Mouse (Mus musculus) MEL (cell line): ENCODE measurements around the gene Fam20c. TPM values are rescaled to one million over a fixed set of nuclear protein-coding genes. Genes with fewer than 3 reads are reported as not detected.

ENCODE experiments used
- DNase-seq: peaks from one replicate; pipeline ENCODE4 v3.0.0; 2011; ENCODE audit warnings: low read depth, low spot score
- H3K27ac ChIP-seq: 2 replicates; pipeline ENCODE4 v1.5.1; 2012; ENCODE audit warnings: low read depth, mild to moderate bottlenecking, control low read depth, low read length, moderate library complexity; ENCODE audit not compliant: control insufficient read depth
- H3K27me3 ChIP-seq, 2 experiments: fragments of 150-350 bp in 1 of 2; sonication (generic) in 1 of 2; 2 replicates each; pipeline ENCODE4 v1.6.1; 2012; ENCODE audit warnings: low read length in 2 of 2, mild to moderate bottlenecking in 2 of 2, improper control_type of control experiment in 1 of 2, moderate library complexity in 1 of 2; ENCODE audit not compliant: insufficient read depth in 2 of 2, control insufficient read depth in 1 of 2
- H3K36me3 ChIP-seq, 2 experiments: 2 replicates each; pipeline ENCODE4 v1.6.1; 2012 to 2014; ENCODE audit warnings: low read length in 2 of 2, improper control_type of control experiment in 1 of 2, inconsistent platforms in 1 of 2, mild to moderate bottlenecking in 1 of 2; ENCODE audit not compliant: insufficient read depth in 2 of 2, control insufficient read depth in 1 of 2
- H3K4me1 ChIP-seq, 2 experiments: fragments of 150-350 bp in 1 of 2; sonication (generic) in 1 of 2; 2 replicates each; pipeline ENCODE4 v1.6.1; 2012; ENCODE audit warnings: low read length in 2 of 2, improper control_type of control experiment in 1 of 2, mild to moderate bottlenecking in 1 of 2; ENCODE audit not compliant: insufficient read depth in 2 of 2, control insufficient read depth in 1 of 2
- H3K4me3 ChIP-seq, 2 experiments: fragments of 150-350 bp in 1 of 2; sonication (generic) in 1 of 2; 2 replicates each; pipeline ENCODE4 v1.5.1; 2012; ENCODE audit warnings: low read depth in 2 of 2, low read length in 2 of 2, mild to moderate bottlenecking in 2 of 2, moderate library complexity in 2 of 2, control low read depth in 1 of 2, improper control_type of control experiment in 1 of 2; ENCODE audit not compliant: control insufficient read depth in 1 of 2, insufficient read depth in 1 of 2
- H3K79me2 ChIP-seq: 2 replicates; pipeline ENCODE4 v1.6.1; 2012; ENCODE audit warnings: mild to moderate bottlenecking, low read length, moderate library complexity; ENCODE audit not compliant: control insufficient read depth, poor library complexity, insufficient read depth
- H3K9ac ChIP-seq: 2 replicates; pipeline ENCODE4 v1.6.1; 2012; ENCODE audit warnings: low read depth, mild to moderate bottlenecking, control low read depth, low read length, moderate library complexity; ENCODE audit not compliant: control insufficient read depth, poor library complexity, severe bottlenecking
- H3K9me3 ChIP-seq: fragments of 150-350 bp; sonication (generic); replicated peaks from 2 replicates; pipeline ENCODE4 v1.6.1; 2012; ENCODE audit warnings: mild to moderate bottlenecking, low read length, improper control_type of control experiment, moderate library complexity; ENCODE audit not compliant: insufficient read depth
- CHD1 ChIP-seq: IDR thresholded peaks from 2 replicates; pipeline ENCODE4 v1.6.1; 2012; ENCODE audit warnings: low read depth, mild to moderate bottlenecking, inconsistent platforms, low read length, improper control_type of control experiment
- CTCF ChIP-seq, 3 experiments: IDR thresholded peaks in 2 of 3; conservative IDR thresholded peaks in 1 of 3; 2 replicates each; pipeline ENCODE4 v1.5.1; 2011 to 2012; ENCODE audit warnings: low read length in 3 of 3, low read depth in 2 of 3, mild to moderate bottlenecking in 2 of 3, improper control_type of control experiment in 1 of 3, inconsistent platforms in 1 of 3, mixed read lengths in 1 of 3, moderate library complexity in 1 of 3; ENCODE audit not compliant: control insufficient read depth in 1 of 3, insufficient read depth in 1 of 3, poor library complexity in 1 of 3, severe bottlenecking in 1 of 3
- GABPA ChIP-seq: IDR thresholded peaks from 2 replicates; pipeline ENCODE4 v1.6.1; 2012; ENCODE audit warnings: low read depth, mild to moderate bottlenecking, inconsistent platforms, low read length, improper control_type of control experiment, moderate library complexity
- GATA1 ChIP-seq: IDR thresholded peaks from 2 replicates; pipeline ENCODE4 v1.6.1; 2011; ENCODE audit warnings: low read depth, low read length, improper control_type of control experiment
- MAFK ChIP-seq: IDR thresholded peaks from 2 replicates; pipeline ENCODE4 v1.6.1; 2011; ENCODE audit warnings: low read depth, mild to moderate bottlenecking, low read length, improper control_type of control experiment, borderline replicate concordance
- MAX ChIP-seq: IDR thresholded peaks from 2 replicates; pipeline ENCODE4 v1.6.1; 2011; ENCODE audit warnings: low read length, improper control_type of control experiment
- MXI1 ChIP-seq: IDR thresholded peaks from 2 replicates; pipeline ENCODE4 v1.6.1; 2011; ENCODE audit warnings: mild to moderate bottlenecking, low read depth, low read length, improper control_type of control experiment
- MYC ChIP-seq: IDR thresholded peaks from 2 replicates; pipeline ENCODE4 v1.6.1; 2011; ENCODE audit warnings: low read depth, mild to moderate bottlenecking, low read length, improper control_type of control experiment, moderate library complexity
- NRF1 ChIP-seq: IDR thresholded peaks from 2 replicates; pipeline ENCODE4 v1.6.1; 2014; ENCODE audit warnings: low read depth, mild to moderate bottlenecking, inconsistent platforms, low read length, improper control_type of control experiment, moderate library complexity; ENCODE audit not compliant: poor library complexity, insufficient read depth, severe bottlenecking
- RCOR1 ChIP-seq: IDR thresholded peaks from 2 replicates; pipeline ENCODE4 v1.6.1; 2012; ENCODE audit warnings: low read depth, mild to moderate bottlenecking, inconsistent platforms, low read length, improper control_type of control experiment
- SMC3 ChIP-seq: IDR thresholded peaks from 2 replicates; pipeline ENCODE4 v1.6.1; 2011; ENCODE audit warnings: low read depth, low read length, improper control_type of control experiment
- ZNF384 ChIP-seq: IDR thresholded peaks from 2 replicates; pipeline ENCODE4 v1.6.1; 2012; ENCODE audit warnings: low read depth, mild to moderate bottlenecking, inconsistent platforms, low read length, improper control_type of control experiment
- polyA plus RNA-seq, 2 experiments: library from polyadenylated mRNA; stranded (reverse) in 1 of 2; unstranded in 1 of 2; fragments of >175 nt in 1 of 2; fragments of >200 nt in 1 of 2; gene quantifications; 2 replicates each; pipeline versions ENCODE4 v1.2.1 to v1.2.4; 2012; ENCODE audit warnings: low replicate concordance in 2 of 2, low read depth in 1 of 2; ENCODE audit not compliant: insufficient read length in 2 of 2, insufficient read depth in 1 of 2, missing spikeins in 1 of 2
- total RNA-seq: library from RNA; depleted of rRNA; stranded (reverse); fragments of 300-350 nt; gene quantifications from 2 replicates; pipeline ENCODE4 v1.2.3, GENCODE M21; 2012

The Fam20c gene
- total and polyA plus RNA-seq, 3 experiments = not detected

GRCm38 (mm10) chr5:138783181-138783580 lies 28.9 kb downstream of the Fam20c start:
- Histone ChIP-seq H3K36me3 (no peaks in the 10 kb centered on the region), H3K9ac (no peak overlapping the region), H3K27ac (no peak overlapping the region), H3K79me2 (no peaks in the 10 kb centered on the region), H3K4me3 (no peak overlapping the region), H3K9me3 (no peaks in the 10 kb centered on the region), H3K27me3 (no peaks in the 10 kb centered on the region), H3K4me1 (no peaks in the 10 kb centered on the region)
- DNase-seq = no peak
- no peak for TF ChIP-seq MYC
- no peak for TF ChIP-seq GATA1
- no peak for TF ChIP-seq ZNF384
- TF ChIP-seq NRF1 = no peak

GRCm38 (mm10) chr5:138785986-138786515 lies 31.7 kb downstream of the Fam20c start:
- TF ChIP-seq RCOR1 = no peak
- TF ChIP-seq MXI1 = no peak
- no peak for TF ChIP-seq MAX
- no peak for TF ChIP-seq CHD1
- TF ChIP-seq CTCF (IDR thresholded peaks at IDR 0.05 in 2 of 3, conservative IDR thresholded peaks at IDR 0.05 in 1 of 3; ENCODE audit: control insufficient read depth in 1 of 3, insufficient read depth in 1 of 3, low read depth in 2 of 3, low read length in 3 of 3, poor library complexity in 1 of 3, severe bottlenecking in 1 of 3) = no peak
- TF ChIP-seq GABPA = no peak
- no peak for TF ChIP-seq SMC3
- Histone ChIP-seq H3K36me3 (no peaks in the 10 kb centered on the region), H3K4me3 (no peak overlapping the region), H3K27me3 (no peaks in the 10 kb centered on the region), H3K9me3 (no peaks in the 10 kb centered on the region), H3K27ac (no peak overlapping the region), H3K4me1 (no peaks in the 10 kb centered on the region), H3K79me2 (no peaks in the 10 kb centered on the region), H3K9ac (no peak overlapping the region)
- DNase-seq = no peak

GRCm38 (mm10) chr5:138787648-138788047 lies 33.3 kb downstream of the Fam20c start:
- H3K27me3 ChIP-seq = no peaks in the 10 kb centered on the region
- no peak overlapping the region for H3K27ac ChIP-seq
- no peak for DNase-seq
- H3K9ac ChIP-seq = no peak overlapping the region
- no peaks in the 10 kb centered on the region for H3K9me3 ChIP-seq
- no peaks in the 10 kb centered on the region for H3K4me1 ChIP-seq
- TF ChIP-seq ZNF384 = no peak
- no peak for TF ChIP-seq NRF1
- no peak for TF ChIP-seq MAFK
- TF ChIP-seq, all 39 proteins: peak for 0
- no peaks in the 10 kb centered on the region for H3K79me2 ChIP-seq
- no peaks in the 10 kb centered on the region for H3K36me3 ChIP-seq
- no peak overlapping the region for H3K4me3 ChIP-seq
